Mouse (Mus musculus): ENCODE measurements around the gene Hsp90b1. TPM values are rescaled to one million over a fixed set of nuclear protein-coding genes. Genes with fewer than 3 reads are reported as not detected.

Gene Hsp90b1
- total RNA-seq (2012; rRNA removed) (635 and 991 TPM in 2 replicates), total RNA-seq (2014; rRNA removed) (799 and 863 TPM in 2 replicates), polyA plus RNA-seq (2012; ENCODE audit: insufficient read length, low read depth) (1,137 and 1,160 TPM in 2 replicates)

DNA sequence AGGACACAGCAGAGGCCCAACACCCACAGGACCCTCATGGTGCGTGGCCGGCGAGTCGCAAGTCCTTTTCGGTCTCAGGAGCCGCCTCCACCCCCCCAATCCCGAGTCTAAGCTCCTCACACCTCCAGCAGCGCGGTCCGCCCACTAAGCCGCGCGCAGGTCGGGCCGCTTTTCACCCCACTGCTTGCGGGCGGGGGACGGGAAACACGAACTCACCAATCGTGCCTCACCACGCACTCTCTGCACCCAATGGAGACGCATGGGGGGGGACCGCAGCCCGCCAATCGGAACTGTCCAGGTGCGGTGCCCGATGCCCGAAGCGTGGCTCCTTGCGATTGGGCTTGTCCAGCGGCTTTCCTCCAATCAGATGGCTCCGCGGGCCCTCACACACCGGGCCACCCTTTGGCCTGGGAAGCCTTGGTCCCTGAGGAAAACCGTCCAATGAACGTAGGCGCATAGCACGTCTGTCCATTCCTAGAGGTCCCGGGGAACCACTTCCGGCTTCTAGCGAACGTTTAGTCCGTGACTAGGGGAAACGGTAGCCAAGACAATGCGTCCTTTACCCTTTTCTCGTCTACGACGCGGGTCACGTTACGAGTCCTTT, at the start of gene Hsp90b1, which contains the start of gene Ttc41:
Gene Hsp90b1, minus strand, starts transcription at position 192 of the 604 bp plus-strand sequence.
Gene Ttc41, plus strand, starts transcription at position 494 of the 604 bp plus-strand sequence.
- peaks cover 46% of the 10 kb centered on the region for H3K79me2 ChIP-seq (replicated peaks; ENCODE audit: control insufficient read depth, extremely low read depth, insufficient read depth, poor library complexity, severe bottlenecking)
- DNase-seq (ENCODE audit: extremely low read depth): peak; percentile 99
- H3K4me1 ChIP-seq (ENCODE audit: control insufficient read depth in 1 of 2, insufficient read depth in 2 of 2): peaks cover 5 to 40% of the 10 kb centered on the region in 2 experiments; a peak in 3 of 4 replicates
- H3K9me3 ChIP-seq (replicated peaks; ENCODE audit: low read length): no peaks in the 10 kb centered on the region
- dilution Hi-C loops (cut with MboI; ENCODE audit: extremely low pct_ligation_motif_present, extremely low pct_unique_long_range_greater_than_20kb, low sequenced_read_pairs): no loop called here
- peak within 1 kb of the TSS; percentile 100 for H3K27ac ChIP-seq (ENCODE audit: insufficient read depth, low read depth)
- H3K9ac ChIP-seq (ENCODE audit: insufficient read depth, low read depth): peak within 1 kb of the TSS; percentile 94
- H3K4me3 ChIP-seq (replicated peaks in 1 of 3; ENCODE audit: low read depth in 2 of 3, low read length in 2 of 3, poor library complexity in 1 of 3): peak within 1 kb of the TSS; percentile 93 to 99 (median 96)
- H3K36me3 ChIP-seq (replicated peaks in 1 of 2; ENCODE audit: control insufficient read depth in 1 of 2, insufficient read depth in 1 of 2, low read length in 1 of 2): peaks cover 34 to 41% of the 10 kb centered on the region in 2 experiments
- in situ Hi-C loops (cut with MboI; ENCODE audit: low pct_ligation_motif_present, low pct_unique_long_range_greater_than_20kb, low sequenced_read_pairs): no loop called here
- peak; percentile 73 for TF ChIP-seq MXI1 (IDR thresholded peaks at IDR 0.05; ENCODE audit: low read depth, low read length)
- no peak for TF ChIP-seq ZKSCAN1 (IDR thresholded peaks at IDR 0.05; ENCODE audit: borderline replicate concordance, low read depth, low read length)
- TF ChIP-seq USF1 (IDR thresholded peaks at IDR 0.05; ENCODE audit: low read depth, low read length): no peak
- no peak for TF ChIP-seq SMC3 (IDR thresholded peaks at IDR 0.05; ENCODE audit: low read depth, low read length)
- peak; percentile 75 for TF ChIP-seq NRF1 (IDR thresholded peaks at IDR 0.05; ENCODE audit: low read depth, low read length)
- TF ChIP-seq CTCF (conservative IDR thresholded peaks at IDR 0.05 in 1 of 2, IDR thresholded peaks at IDR 0.05 in 1 of 2; ENCODE audit: low read depth in 2 of 2, low read length in 2 of 2): no peak
- TF ChIP-seq KAT2A (IDR thresholded peaks at IDR 0.05; ENCODE audit: insufficient replicate concordance, low read length): no peak
- TF ChIP-seq HCFC1 (IDR thresholded peaks at IDR 0.05; ENCODE audit: low read depth, low read length): no peak
- no peak; the same call in none of the 2 replicates for TF ChIP-seq BHLHE40 (IDR thresholded peaks at IDR 0.05; ENCODE audit: low read depth, low read length)
- no peak; the same call in 1 of the 2 replicates for TF ChIP-seq E2F4 (IDR thresholded peaks at IDR 0.05; ENCODE audit: insufficient replicate concordance, low read depth, low read length)
- peak; percentile 96 for TF ChIP-seq POLR2AphosphoS2 (IDR thresholded peaks at IDR 0.05; ENCODE audit: low read depth, low read length)
- no peak; the same call in 1 of the 2 replicates for TF ChIP-seq USF2 (conservative IDR thresholded peaks at IDR 0.05; ENCODE audit: low read depth, low read length)
- no peak for TF ChIP-seq ZC3H11A (IDR thresholded peaks at IDR 0.05; ENCODE audit: low read depth, low read length)
- TF ChIP-seq MAFK (IDR thresholded peaks at IDR 0.05; ENCODE audit: insufficient replicate concordance, low read length): no peak
- TF ChIP-seq NELFE (IDR thresholded peaks at IDR 0.05; ENCODE audit: low read depth, low read length): peak; percentile 99
- TF ChIP-seq TBP (conservative IDR thresholded peaks at IDR 0.05; ENCODE audit: low read depth, low read length): peak; percentile 81
- TF ChIP-seq GABPA (IDR thresholded peaks at IDR 0.05; ENCODE audit: insufficient replicate concordance, low read depth, low read length): no peak
- TF ChIP-seq RAD21 (IDR thresholded peaks at IDR 0.05; ENCODE audit: low read depth, low read length): no peak
- TF ChIP-seq ELF1 (IDR thresholded peaks at IDR 0.05; ENCODE audit: low read depth, low read length): peak; percentile 80
- peak; percentile 60; the same call in 1 of the 2 replicates for TF ChIP-seq IRF4 (IDR thresholded peaks at IDR 0.05; ENCODE audit: low read depth, low read length)
- TF ChIP-seq ETS1 (conservative IDR thresholded peaks at IDR 0.05; ENCODE audit: low read depth, low read length): peak; percentile 41; the same call in 1 of the 2 replicates
- peak; percentile 11; the same call in 1 of the 2 replicates for TF ChIP-seq MEF2A (IDR thresholded peaks at IDR 0.05; ENCODE audit: borderline replicate concordance, low read depth, low read length)
- peak; percentile 94 for TF ChIP-seq TCF12 (IDR thresholded peaks at IDR 0.05; ENCODE audit: low read depth, low read length)
- no peak for TF ChIP-seq CHD1 (IDR thresholded peaks at IDR 0.05; ENCODE audit: low read depth, low read length)
- TF ChIP-seq MYC (IDR thresholded peaks at IDR 0.05; ENCODE audit: low read depth, low read length): 0 out of 2 replicates have a peak, but pooled peaks have one; percentile 35
- 0 out of 2 replicates have a peak, but pooled peaks have one; percentile 11 for TF ChIP-seq ZNF384 (IDR thresholded peaks at IDR 0.05; ENCODE audit: low read depth, low read length)
- TF ChIP-seq MAX (IDR thresholded peaks at IDR 0.05; ENCODE audit: low read length): peak; percentile 61
- TF ChIP-seq RCOR1 (conservative IDR thresholded peaks at IDR 0.05; ENCODE audit: low read depth, low read length): peak; percentile 70; the same call in 1 of the 2 replicates
- TF ChIP-seq ZMIZ1 (IDR thresholded peaks at IDR 0.05; ENCODE audit: low read depth, low read length): peak; percentile 99
- peak; percentile 99 for TF ChIP-seq POLR2A (IDR thresholded peaks at IDR 0.05; ENCODE audit: low read depth, low read length)
- peak; percentile 93 for TF ChIP-seq CHD2 (IDR thresholded peaks at IDR 0.05; ENCODE audit: low read length)
- peak; percentile 86 for TF ChIP-seq SIN3A (IDR thresholded peaks at IDR 0.05; ENCODE audit: low read length)
- no peak for TF ChIP-seq EP300 (IDR thresholded peaks at IDR 0.05; ENCODE audit: low read length)
- peak; percentile 86; the same call in 1 of the 2 replicates for TF ChIP-seq UBTF (IDR thresholded peaks at IDR 0.05; ENCODE audit: low read depth, low read length)
- peak; percentile 94 for TF ChIP-seq MAZ (IDR thresholded peaks at IDR 0.05; ENCODE audit: low read depth, low read length)
- TF ChIP-seq JUND (conservative IDR thresholded peaks at IDR 0.05; ENCODE audit: low read depth, low read length): no peak
- no peak for TF ChIP-seq PAX5 (IDR thresholded peaks at IDR 0.05; ENCODE audit: low read length)
- TF ChIP-seq JUN (IDR thresholded peaks at IDR 0.05; ENCODE audit: insufficient read depth, low read depth, low read length): no peak
- H3K4me2 ChIP-seq (ENCODE audit: insufficient read depth, low read depth, poor library complexity, severe bottlenecking): peak within 1 kb of the TSS; percentile 92
- H3K27me3 ChIP-seq (replicated peaks): no peaks in the 10 kb centered on the region
